Mouse (Mus musculus) neutrophil, adult 5-6 weeks (primary cell): ENCODE results near the gene 4930438A08Rik. TPM values are rescaled to one million over a fixed set of nuclear protein-coding genes. Genes with fewer than 3 reads are reported as not detected.
A peak's percentile ranks its signal among the peaks of the same experiment; 100 is the strongest.
"Not testable (repeated sequence)": the region's sequence is repeated elsewhere in the genome, so short reads cannot be mapped to it uniquely, and the experiment has no call there.

Experiments
- ATAC-seq: fragments of 151-379, 151-347 bp; 2 replicates; pipeline ENCODE4 v1.8.0; 2017; ENCODE audit warnings: mild to moderate bottlenecking, moderate TSS enrichment; ENCODE audit not compliant: insufficient number of reproducible peaks, poor library complexity, low FRiP score, severe bottlenecking; ENCODE audit errors: extremely low read depth
- total RNA-seq: library from RNA; stranded (forward); fragments of 200-1000 nt; gene quantifications from 2 replicates; pipeline ENCODE4 v1.2.3, GENCODE M21; 2017

4930438A08Rik gene
- total RNA-seq, 1 experiment from 2014 or later, result not detected

- no peak for ATAC-seq
Observed at GRCm38 (mm10) chr11:58264546-58264945, 10.1 kb upstream of the 4930438A08Rik start.

- ATAC-seq, result no peak
Observed at GRCm38 (mm10) chr11:58268285-58268684, 6.3 kb upstream of the 4930438A08Rik start.

GRCm38 (mm10) chr11:58275756-58276155 is 1.2 kb downstream of the 4930438A08Rik start:
- no peak for ATAC-seq

GRCm38 (mm10) chr11:58281970-58282496 is 7.4 kb downstream of the 4930438A08Rik start:
- ATAC-seq, result no peak

GRCm38 (mm10) chr11:58282518-58282917 is 7.9 kb downstream of the 4930438A08Rik start:
- no peak for ATAC-seq

GRCm38 (mm10) chr11:58289992-58290682 is 15.5 kb downstream of the 4930438A08Rik start:
- no peak for ATAC-seq

- ATAC-seq, result no peak
Observed at GRCm38 (mm10) chr11:58290812-58291211, 16.2 kb downstream of the 4930438A08Rik start.

GRCm38 (mm10) chr11:58292791-58293190 is 18.2 kb downstream of the 4930438A08Rik start:
- ATAC-seq, result no peak

GRCm38 (mm10) chr11:58297396-58297795 is 22.8 kb downstream of the 4930438A08Rik start:
- ATAC-seq, result no peak

- no peak for ATAC-seq
Observed at GRCm38 (mm10) chr11:58301057-58301456, 26.5 kb downstream of the 4930438A08Rik start.

- ATAC-seq, result peak; percentile 85
Observed at GRCm38 (mm10) chr11:58301837-58302754, 27.5 kb downstream of the 4930438A08Rik start.

GRCm38 (mm10) chr11:58302774-58303445 is 28.3 kb downstream of the 4930438A08Rik start:
- peak; percentile 3; the same call in 1 of the 2 replicates for ATAC-seq

- no peak for ATAC-seq
Observed at GRCm38 (mm10) chr11:58303594-58303993, 29.0 kb downstream of the 4930438A08Rik start.

- ATAC-seq, result not testable (repeated sequence)
Observed at GRCm38 (mm10) chr11:58305299-58305698, 30.7 kb downstream of the 4930438A08Rik start.

- peak; percentile 56 for ATAC-seq
Observed at GRCm38 (mm10) chr11:58306860-58307308, 32.3 kb downstream of the 4930438A08Rik start, which contains the start of gene Zfp692. Gene Zfp692 (plus strand): TSS chr11:58307069.

- 0 out of 2 replicates have a peak, but pooled peaks have one; percentile 27 for ATAC-seq
Observed at GRCm38 (mm10) chr11:58307411-58308080, 32.9 kb downstream of the 4930438A08Rik start.

- no peak for ATAC-seq
Observed at GRCm38 (mm10) chr11:58308661-58309060, 34.1 kb downstream of the 4930438A08Rik start.

- ATAC-seq, result no peak
Observed at GRCm38 (mm10) chr11:58314069-58314468, 39.5 kb downstream of the 4930438A08Rik start.
